Mouse (Mus musculus) cerebellum, adult 9-10 months (tissue): ENCODE results near the gene Med6.
"Not testable (repeated sequence)": the region's sequence is repeated elsewhere in the genome, so short reads cannot be mapped to it uniquely, and the experiment has no call there.

Experiments
- DNase-seq: peaks from one replicate; pipeline ENCODE4 v3.0.0; 2022

Gene Med6

DNA sequence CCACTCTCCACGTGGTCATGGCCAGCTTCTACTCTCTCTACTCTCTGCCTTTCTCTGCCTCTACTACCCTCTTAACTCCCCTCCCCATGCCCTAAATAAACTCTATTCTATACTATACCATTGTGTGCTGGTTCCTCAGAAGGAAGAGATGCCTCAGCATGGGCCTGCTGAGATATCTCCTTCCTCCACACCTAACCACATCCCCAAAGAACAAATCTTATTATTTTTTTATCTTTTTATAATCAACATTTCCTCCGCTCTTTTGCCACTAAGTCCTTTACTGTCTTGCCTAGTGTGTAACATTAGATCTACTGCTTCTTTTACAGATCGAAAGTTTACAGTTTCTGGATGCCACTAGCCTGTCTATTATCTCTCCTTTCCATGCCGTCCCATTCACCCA lies 47.6 kb downstream of the Med6 start:
- no peak for DNase-seq

- DNase-seq, result no peak
Observed at GRCm38 (mm10) chr12:81533029-81533419, 61.8 kb downstream of the Med6 start.

DNA sequence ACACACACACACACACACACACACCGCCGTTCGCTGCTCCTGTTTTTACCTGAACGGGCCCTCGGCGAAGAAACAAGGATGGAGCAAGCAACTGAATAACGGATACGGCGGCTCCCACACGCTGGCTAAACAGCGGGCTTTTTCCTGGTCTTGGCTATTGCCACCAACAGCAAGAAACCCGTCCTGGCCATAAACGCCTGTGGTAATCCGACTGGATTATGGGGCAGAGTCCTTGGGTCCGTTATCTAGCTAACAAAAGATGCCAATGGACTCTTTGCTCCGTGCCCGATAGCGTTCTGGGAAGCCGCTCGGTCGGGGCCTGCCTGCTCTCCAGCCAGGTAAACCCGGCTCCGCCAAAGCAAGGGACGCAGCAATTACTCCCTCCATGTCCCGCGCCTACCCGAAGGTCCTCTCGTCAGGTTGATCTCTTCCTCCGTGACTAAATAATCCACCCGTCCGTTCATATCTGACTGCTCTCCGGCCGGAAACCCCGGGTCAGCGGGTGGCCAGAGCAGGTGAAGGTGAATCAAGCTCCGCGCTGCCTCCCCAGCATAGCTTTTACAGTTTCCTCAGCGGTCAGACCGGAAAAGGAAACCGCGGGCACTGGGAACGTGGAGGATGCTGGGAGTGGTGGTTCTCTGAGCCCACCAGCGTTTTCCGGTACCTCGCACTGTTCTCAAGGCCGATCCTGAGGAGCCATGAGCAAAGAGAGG lies 62.3 kb downstream of the Med6 start, which contains the start of the genes Gm20498 and Synj2bp:
TSS of gene Gm20498 (minus strand) at position 590 of the 713 bp plus-strand sequence.
TSS of gene Synj2bp (minus strand) at position 596 of the 713 bp plus-strand sequence.
- DNase-seq, result peak; percentile 86

DNA sequence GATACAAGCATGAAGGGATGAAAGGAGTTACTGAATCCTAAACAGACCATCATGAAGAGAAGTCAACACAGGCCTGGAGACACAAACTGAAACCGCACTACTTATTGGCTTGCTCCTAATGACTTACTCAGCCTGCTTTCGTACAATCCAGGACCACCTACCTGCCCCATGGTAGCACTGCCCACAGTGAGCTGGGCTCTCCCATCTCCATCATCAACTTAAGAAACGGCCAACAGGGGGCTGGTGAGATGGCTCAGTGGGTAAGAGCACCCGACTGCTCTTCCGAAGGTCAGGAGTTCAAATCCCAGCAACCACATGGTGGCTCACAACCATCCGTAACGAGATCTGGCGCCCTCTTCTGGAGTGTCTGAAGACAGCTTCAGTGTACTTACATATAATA lies 64.2 kb downstream of the Med6 start:
- DNase-seq, result not testable (repeated sequence)
